Mouse (Mus musculus): Measurements from ENCODE around the gene Mlana.
A peak's percentile ranks its signal among the peaks of the same experiment; 100 is the strongest.

The Mlana gene

GRCm38 (mm10) chr19:29676479-29677193 is 21.0 kb upstream of the Mlana start:
- no peak for DNase-seq

DNA sequence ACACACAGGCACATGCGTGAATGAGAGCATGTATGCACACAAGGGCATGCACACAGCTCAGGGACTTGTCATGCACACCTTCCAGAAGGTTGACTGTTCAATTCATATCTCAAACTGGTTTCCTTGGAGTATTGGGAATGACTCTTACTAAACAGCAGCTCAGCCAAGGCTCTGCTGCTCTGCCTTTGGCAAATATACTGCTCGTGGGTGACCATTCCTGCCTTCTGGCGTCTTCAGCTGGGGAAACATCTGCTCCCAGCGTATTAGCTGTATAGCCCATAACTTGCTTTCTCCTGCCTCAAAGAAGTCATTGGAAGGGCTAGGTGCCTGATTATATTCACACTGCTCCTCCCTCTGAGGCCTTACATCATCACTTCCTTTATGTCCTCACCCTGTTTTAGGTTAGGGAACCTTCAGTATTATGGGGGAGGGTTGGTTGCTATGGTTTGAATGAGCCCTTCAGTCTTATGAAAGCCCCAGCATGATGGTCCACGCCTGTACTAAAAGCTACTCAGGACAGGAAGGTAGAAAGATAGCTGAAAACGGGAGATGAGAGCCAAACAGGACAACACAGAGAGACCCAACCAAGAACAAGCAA is 19.3 kb upstream of the Mlana start:
- DNase-seq, result peak; percentile 24

GRCm38 (mm10) chr19:29680182-29681152 is 17.2 kb upstream of the Mlana start:
- DNase-seq, result no peak

DNA sequence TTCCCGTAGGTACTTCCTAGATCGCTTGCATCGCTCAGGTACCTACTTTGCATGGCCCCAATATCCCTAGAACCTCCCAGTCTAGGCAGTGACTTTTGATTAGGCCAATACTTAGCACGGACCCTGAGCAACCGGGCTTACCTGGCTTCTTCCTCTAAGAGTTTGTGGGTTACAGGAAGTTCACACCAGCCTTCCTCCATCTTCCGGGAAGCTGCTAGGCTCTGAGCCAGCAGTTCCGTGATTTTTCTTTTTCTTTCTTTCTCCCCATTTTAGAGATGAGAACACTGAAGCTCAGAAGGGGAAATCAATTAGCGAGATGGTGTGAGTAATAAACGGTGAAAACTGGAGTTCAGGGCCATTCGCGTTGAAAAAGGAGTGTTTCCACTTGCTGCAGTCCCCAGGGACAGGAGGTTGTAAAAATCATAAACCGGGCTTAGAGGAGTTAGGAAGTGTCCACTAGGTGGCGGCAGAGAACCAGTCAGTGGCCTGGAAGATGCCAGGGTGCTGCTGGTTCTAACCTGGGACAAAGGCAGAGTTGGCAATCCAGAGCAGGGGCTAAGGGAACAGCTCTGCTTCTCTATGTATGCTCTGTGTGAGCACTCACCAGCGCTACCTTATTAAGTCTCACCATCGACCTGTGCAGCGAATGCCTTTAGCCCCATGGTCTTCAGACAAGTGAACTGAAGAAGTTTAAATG is 13.6 kb upstream of the Mlana start:
- DNase-seq, result peak; percentile 87

- no peak for DNase-seq
Observed at GRCm38 (mm10) chr19:29695071-29695470, 2.6 kb upstream of the Mlana start.

GRCm38 (mm10) chr19:29696309-29696708 is 1.3 kb upstream of the Mlana start:
- DNase-seq, result no peak

DNA sequence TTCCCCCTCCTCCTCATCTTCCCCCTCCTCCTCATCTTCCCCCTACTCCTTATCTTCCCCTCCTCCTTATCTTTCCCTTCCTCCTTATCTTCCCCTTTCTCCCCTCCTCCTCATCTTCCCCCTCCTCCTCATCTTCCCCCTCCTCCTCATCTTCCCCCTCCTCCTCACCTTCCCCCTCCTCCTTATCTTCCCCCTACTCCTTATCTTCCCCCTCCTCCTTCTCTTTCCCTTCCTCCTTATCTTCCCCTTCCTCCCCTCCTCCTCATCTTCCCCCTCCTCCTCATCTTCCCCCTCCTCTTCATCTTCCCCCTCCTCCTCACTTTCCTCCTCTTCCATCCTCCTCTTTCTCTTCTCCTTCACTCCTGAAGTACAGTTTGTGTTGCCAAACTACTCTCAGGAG is 784 bp upstream of the Mlana start:
- DNase-seq, result no peak

GRCm38 (mm10) chr19:29701707-29702106 is 4.1 kb downstream of the Mlana start:
- DNase-seq, result no peak

- no peak for DNase-seq
Observed at GRCm38 (mm10) chr19:29704436-29704835, 6.8 kb downstream of the Mlana start.

- no peak for DNase-seq
Observed at GRCm38 (mm10) chr19:29707314-29707898, 9.8 kb downstream of the Mlana start.

DNA sequence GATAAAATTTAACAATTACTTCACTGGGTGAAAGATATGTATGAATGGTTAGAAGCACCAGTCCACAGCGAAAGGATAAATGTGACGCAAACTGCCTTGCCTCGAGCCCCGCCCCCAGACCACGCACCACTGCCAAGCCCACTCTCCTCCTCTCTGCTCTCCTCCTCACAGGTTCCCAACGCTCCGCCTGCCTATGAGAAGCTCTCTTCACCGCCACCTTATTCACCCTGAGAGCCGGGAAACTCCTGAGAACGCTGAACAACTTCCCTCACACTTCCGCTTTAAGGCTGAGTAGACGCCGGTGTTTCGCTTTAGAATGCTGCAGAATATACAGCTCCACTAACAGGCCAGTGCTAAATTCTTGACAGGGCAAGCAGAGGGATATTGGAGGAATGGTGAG is 10.4 kb downstream of the Mlana start:
- DNase-seq, result peak; percentile 21

DNA sequence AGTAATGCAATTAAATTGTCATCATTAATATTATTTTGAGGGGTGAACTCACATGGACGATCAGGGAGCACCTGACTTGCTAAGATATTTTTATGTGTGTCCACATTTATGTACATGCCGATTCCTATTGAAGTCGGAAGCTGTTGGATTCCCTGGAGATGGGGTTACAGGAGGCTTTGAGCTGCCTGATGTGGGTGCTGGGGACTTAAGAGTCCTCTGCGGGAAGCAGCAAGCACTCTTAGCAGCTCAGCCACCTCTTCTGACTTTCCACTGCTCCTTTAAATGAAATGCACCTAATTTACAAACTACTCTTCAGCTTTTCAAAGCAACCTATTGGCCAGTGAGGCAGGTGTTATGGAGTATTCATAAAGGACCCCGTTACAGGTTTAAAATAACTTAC is 10.8 kb downstream of the Mlana start:
- no peak for DNase-seq

DNA sequence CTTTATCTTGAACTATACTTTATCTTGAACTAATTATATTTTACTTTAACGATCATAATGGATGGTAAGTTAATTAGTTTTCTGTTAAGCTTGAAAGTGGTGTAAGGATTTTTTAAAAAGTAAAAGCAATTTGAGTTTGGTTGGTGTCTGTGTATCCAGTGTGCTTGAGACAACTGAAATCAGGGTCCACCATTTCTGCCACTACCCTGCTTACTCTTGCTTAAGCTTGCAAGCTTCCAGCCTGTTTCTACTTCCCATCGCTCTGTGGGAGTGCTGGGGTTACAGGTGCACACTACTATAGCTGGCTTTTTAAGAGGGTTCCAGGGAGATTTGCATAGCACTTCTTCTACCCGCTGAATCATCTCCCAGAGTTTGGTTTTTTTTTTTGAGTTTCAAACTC is 11.8 kb downstream of the Mlana start:
- no peak for DNase-seq

DNA sequence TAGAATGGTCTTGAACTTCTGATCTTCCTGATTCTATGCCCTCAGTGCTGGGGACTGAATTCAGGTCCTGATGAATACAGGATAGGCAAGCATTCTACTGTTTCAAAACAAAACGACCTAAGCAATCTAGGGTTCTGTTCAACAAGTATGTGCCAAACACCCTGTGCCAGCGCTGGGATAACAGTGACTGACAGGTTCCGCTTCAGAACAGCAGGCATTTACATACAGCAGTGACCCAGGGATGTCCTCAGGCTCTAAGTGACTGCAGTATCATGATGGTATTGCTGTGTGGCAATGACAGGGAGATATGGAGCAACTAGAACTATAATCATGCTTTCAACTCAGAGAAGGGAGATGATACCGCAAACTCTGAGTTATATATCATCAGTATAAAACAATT is 15.8 kb downstream of the Mlana start:
- no peak for DNase-seq

- DNase-seq, result no peak
Observed at GRCm38 (mm10) chr19:29717854-29718253, 20.2 kb downstream of the Mlana start.

- DNase-seq, result no peak
Observed at GRCm38 (mm10) chr19:29718476-29718875, 20.9 kb downstream of the Mlana start.

GRCm38 (mm10) chr19:29735421-29735820 is 37.8 kb downstream of the Mlana start:
- DNase-seq, result no peak

GRCm38 (mm10) chr19:29739608-29740007 is 42.0 kb downstream of the Mlana start:
- DNase-seq, result peak; percentile 7

DNA sequence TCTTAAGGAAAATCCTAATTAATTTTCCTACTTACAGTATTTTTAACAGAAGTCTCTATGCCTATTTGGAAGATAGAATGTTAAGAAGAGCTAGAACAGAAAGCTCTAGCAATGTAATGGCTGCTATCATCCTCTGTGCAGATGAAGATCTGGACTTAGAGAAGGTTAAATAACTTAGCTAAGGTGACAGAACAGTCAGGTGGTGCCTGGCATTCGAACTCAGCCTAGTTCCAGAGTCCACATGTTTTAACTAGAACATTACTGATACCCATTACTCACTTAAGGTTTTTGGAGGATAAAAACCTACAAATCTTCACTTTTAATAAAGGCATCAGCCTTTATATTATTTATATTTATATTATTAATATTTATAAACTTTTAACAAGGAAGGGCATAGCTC is 43.0 kb downstream of the Mlana start:
- no peak for DNase-seq

DNA sequence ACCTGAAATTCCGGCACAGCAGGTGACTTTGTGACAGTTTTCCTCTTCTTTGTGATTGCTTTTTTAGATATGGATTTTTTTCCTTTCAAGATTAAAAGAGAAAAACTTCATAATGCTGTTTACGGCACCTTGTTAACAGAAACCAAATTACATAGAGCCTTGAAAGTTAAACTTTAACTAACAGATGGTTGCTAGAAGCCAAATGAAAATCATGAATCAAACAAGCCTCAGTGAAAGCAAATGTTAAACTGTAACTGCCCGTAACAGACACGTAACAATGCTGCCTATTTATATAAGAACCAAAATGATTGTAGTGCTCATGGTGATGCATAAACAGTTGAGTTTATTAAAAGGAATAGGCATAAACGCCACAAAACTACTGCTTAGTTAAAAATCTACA is 45.9 kb downstream of the Mlana start:
- DNase-seq, result no peak

- no peak for DNase-seq
Observed at GRCm38 (mm10) chr19:29750994-29751393, 53.4 kb downstream of the Mlana start.

DNA sequence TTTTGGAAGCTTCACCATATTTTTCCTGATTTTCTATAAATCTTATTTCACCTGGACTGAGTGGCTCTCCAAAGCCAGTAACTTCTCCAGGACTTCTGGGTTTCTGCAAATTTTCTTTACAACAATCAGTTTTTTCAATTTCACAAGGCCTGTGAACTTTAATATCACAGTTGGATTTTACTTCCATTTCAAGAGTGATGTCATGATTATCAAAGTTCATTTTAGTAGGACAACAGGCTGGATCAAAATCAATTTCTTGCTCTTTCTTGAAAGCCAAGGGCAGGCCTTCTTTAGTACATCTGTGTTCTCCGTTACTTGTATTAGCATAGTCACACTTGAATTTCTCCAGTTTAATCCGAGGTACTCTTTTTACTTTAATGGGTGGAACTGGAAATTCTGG is 56.3 kb downstream of the Mlana start:
- no peak for DNase-seq
